Mouse (Mus musculus): ENCODE measurements around the gene Cyb5r4.
"Not testable (repeated sequence)": the region's sequence is repeated elsewhere in the genome, so short reads cannot be mapped to it uniquely, and the experiment has no call there.

The Cyb5r4 gene

GRCm38 (mm10) chr9:87027423-87028084, 5.7 kb downstream of the Cyb5r4 start:
- peak; percentile 20 to 34 for DNase-seq

- no peak for DNase-seq
Measured at GRCm38 (mm10) chr9:87032196-87032595, 10.4 kb downstream of the Cyb5r4 start.

- no peak for DNase-seq
Measured at GRCm38 (mm10) chr9:87034831-87035580, 13.2 kb downstream of the Cyb5r4 start.

GRCm38 (mm10) chr9:87049425-87049824, 27.6 kb downstream of the Cyb5r4 start:
- no peak for DNase-seq

- no peak for DNase-seq
Measured at GRCm38 (mm10) chr9:87055547-87056235, 33.9 kb downstream of the Cyb5r4 start.

GRCm38 (mm10) chr9:87062337-87062736, 40.5 kb downstream of the Cyb5r4 start:
- no peak for DNase-seq

GRCm38 (mm10) chr9:87068160-87068559, 46.3 kb downstream of the Cyb5r4 start:
- DNase-seq, result no peak

- not testable (repeated sequence) for DNase-seq
Measured at GRCm38 (mm10) chr9:87071566-87071965, 49.8 kb downstream of the Cyb5r4 start.

GRCm38 (mm10) chr9:87077919-87078318, 56.1 kb downstream of the Cyb5r4 start:
- DNase-seq, result no peak

GRCm38 (mm10) chr9:87079511-87079910, 57.7 kb downstream of the Cyb5r4 start:
- DNase-seq, result no peak

- no peak for DNase-seq
Measured at GRCm38 (mm10) chr9:87086991-87087390, 65.2 kb downstream of the Cyb5r4 start.

GRCm38 (mm10) chr9:87097989-87098388, 76.2 kb downstream of the Cyb5r4 start:
- peak in 1 of 2 experiments; percentile 3 for DNase-seq

- DNase-seq, result no peak
Measured at GRCm38 (mm10) chr9:87115019-87115418, 93.2 kb downstream of the Cyb5r4 start.

GRCm38 (mm10) chr9:87115456-87115931, 93.7 kb downstream of the Cyb5r4 start:
- DNase-seq, result no peak

GRCm38 (mm10) chr9:87115978-87116377, 94.2 kb downstream of the Cyb5r4 start:
- no peak for DNase-seq

GRCm38 (mm10) chr9:87118996-87119395, 97.2 kb downstream of the Cyb5r4 start:
- no peak for DNase-seq

- no peak for DNase-seq
Measured at GRCm38 (mm10) chr9:87121956-87122493, 100.2 kb downstream of the Cyb5r4 start.

GRCm38 (mm10) chr9:87127046-87127445, 105.2 kb downstream of the Cyb5r4 start:
- not testable (repeated sequence) for DNase-seq
